30 mouse cellular contexts compared by ENCODE assay signal in the genomic region with DNA sequence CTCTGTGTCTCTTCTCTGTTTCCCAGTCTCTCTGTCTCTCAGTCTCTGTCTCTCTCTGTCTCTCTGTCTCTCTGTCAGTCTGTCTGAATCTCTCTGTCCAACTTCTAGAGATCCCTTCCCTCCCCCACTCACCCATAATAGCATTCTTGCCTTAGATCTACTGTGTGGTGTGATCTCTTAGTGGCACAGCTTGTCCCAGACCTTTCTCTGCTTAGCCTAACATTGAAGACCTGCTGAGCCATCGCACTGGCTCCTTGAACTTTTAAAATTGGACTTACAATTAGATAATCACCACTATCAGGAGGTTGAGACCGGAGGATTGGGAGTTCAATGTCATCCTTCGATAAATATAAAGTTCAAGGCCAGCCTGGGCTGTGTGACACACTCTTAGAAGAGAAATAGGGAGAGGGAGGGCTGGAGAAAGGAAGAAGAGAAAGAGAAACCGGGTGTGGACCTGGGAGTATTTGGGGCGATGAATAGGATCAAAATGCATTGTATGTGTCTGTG. TPM values are rescaled to one million over a fixed set of nuclear protein-coding genes. Genes with fewer than 3 reads are reported as not detected.
"Had no signal": no experiment of that assay in that cellular context is flagged by ENCODE, and none has a peak within 500 bp of the region (broad histone marks: within the 10 kb centered on the region; RNA-seq: fewer than 3 reads in every experiment).

No protein-coding gene starts in this region.

- DNase-seq: kidney, postnatal 25 days; layer of hippocampus, adult 9-11 months; liver, embryonic 13.5 days; lung, adult 2 months; lung, postnatal 14 days; right cerebral cortex, adult 18-20 months; right cerebral cortex, postnatal 14 days; spleen, adult 18-20 months; thymus, adult 18-20 months; thymus, postnatal 36 days had no signal

RNA-seq across cellular contexts. Expression of gene Izumo2, which starts 1.3 kb away (rescaled TPM):
- total RNA-seq: layer of hippocampus, adult 2 months; layer of hippocampus, postnatal 25 days; left cerebral cortex, adult 18-20 months; left cerebral cortex, postnatal 25 days; liver, adult 2 months; megakaryocyte, adult 5-6 weeks had no signal
- polyA plus RNA-seq: kidney, embryonic 14.5 days; kidney, postnatal 0 days; large intestine, adult 2 months; limb, embryonic 10.5 days; limb, embryonic 13.5 days; liver, adult 2 months; liver, embryonic 13.5 days; liver, embryonic 16.5 days; lung, adult 2 months; lung, embryonic 16.5 days; macrophage; midbrain, embryonic 12.5 days; midbrain, embryonic 15.5 days; neural tube, embryonic 12.5 days; neural tube, embryonic 15.5 days; stomach, embryonic 16.5 days; urinary bladder, adult 2 months had no signal

RNA-seq across cellular contexts. Expression of gene Myh14, which starts 36.6 kb away (rescaled TPM):
- total RNA-seq: megakaryocyte, adult 5-6 weeks had no signal
- polyA plus RNA-seq: macrophage had no signal
